Mouse (Mus musculus) midbrain, embryonic 16.5 days (tissue): ENCODE measurements around the gene H2-Eb1. TPM values are rescaled to one million over a fixed set of nuclear protein-coding genes. Genes with fewer than 3 reads are reported as not detected.

Experiments used
- ATAC-seq: fragments of 200-750 bp; cut with Nextera tagmentation; 2 replicates; pipeline ENCODE4 v1.8.0; 2017; ENCODE audit warnings: moderate TSS enrichment
- H3K27ac ChIP-seq: fragments of 300-500 bp; sonication (generic); 2 replicates; pipeline ENCODE4 v1.5.1; 2014; ENCODE audit warnings: mild to moderate bottlenecking, low read length, mixed read lengths
- H3K27me3 ChIP-seq: fragments of 300-500 bp; sonication (generic); 2 replicates; pipeline ENCODE4 v1.6.1; 2014; ENCODE audit warnings: low read depth, low read length, mixed read lengths; ENCODE audit not compliant: control insufficient read depth, insufficient read depth
- H3K36me3 ChIP-seq: fragments of 300-500 bp; sonication (generic); 2 replicates; pipeline ENCODE4 v1.6.1; 2014; ENCODE audit warnings: mild to moderate bottlenecking, low read length, moderate library complexity, mixed read lengths; ENCODE audit not compliant: control insufficient read depth, insufficient read depth
- H3K4me1 ChIP-seq: fragments of 300-500 bp; sonication (generic); 2 replicates; pipeline ENCODE4 v1.6.1; 2014; ENCODE audit warnings: mild to moderate bottlenecking, low read length, mixed read lengths; ENCODE audit not compliant: control insufficient read depth, insufficient read depth
- H3K4me2 ChIP-seq: fragments of 300-500 bp; sonication (generic); 2 replicates; pipeline ENCODE4 v1.6.1; 2014; ENCODE audit warnings: mild to moderate bottlenecking, low read length, mixed read lengths
- H3K4me3 ChIP-seq: fragments of 300-500 bp; sonication (generic); 2 replicates; pipeline ENCODE4 v1.5.1; 2014; ENCODE audit warnings: low read depth, mild to moderate bottlenecking, low read length, moderate library complexity, mixed read lengths
- H3K9ac ChIP-seq: fragments of 300-500 bp; sonication (generic); 2 replicates; pipeline ENCODE4 v1.6.1; 2014; ENCODE audit warnings: low read depth, low read length, mixed read lengths
- H3K9me3 ChIP-seq: fragments of 300-500 bp; sonication (generic); replicated peaks from 2 replicates; pipeline ENCODE4 v1.6.1; 2014; ENCODE audit warnings: mild to moderate bottlenecking, low read length, mixed read lengths; ENCODE audit not compliant: control insufficient read depth, poor library complexity, severe bottlenecking
- WGBS: fragments of 180-500 bp; shearing (Covaris S2); extraction: QIAGEN DNeasy Blood & Tissue Kit; methylation state at CpG from one replicate; pipeline ENCODE4 v1.1.7; 2014; 5-methylcytosine and 5-hydroxymethylcytosine counted together
- polyA plus RNA-seq: library from polyadenylated mRNA; unstranded; fragments of >200 nt; fragmentation: Nextera tagmentation; extraction: Ambion mirVana; gene quantifications from 2 replicates; pipeline ENCODE4 v1.2.1, GENCODE M21; 2015

Gene H2-Eb1
- polyA plus RNA-seq, 1 experiment from 2014 or later = 2.8 TPM

DNA sequence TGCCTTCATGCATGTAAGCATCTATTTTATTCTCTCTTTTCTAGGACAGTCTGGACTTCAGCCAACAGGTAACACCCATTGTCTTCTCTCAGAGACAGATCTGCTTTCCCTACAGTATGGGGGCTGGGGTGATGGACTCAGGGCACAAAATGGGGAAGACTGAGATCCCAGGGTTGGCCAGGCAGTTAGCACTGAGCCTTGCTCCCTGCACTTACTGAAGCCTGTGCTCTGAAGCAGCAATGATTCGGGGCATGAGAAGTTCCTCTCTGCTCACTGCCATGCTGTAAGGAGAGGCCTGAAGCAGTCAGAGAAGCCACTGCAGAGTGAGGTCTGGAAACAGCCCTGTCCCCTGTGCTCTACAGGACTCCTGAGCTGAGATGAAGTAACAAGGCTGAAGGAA lies 9.8 kb downstream of the H2-Eb1 start:
- H3K27ac ChIP-seq = no peak overlapping the region
- no peaks in the 10 kb centered on the region for H3K27me3 ChIP-seq
- 76% methylated on average over 1 of the region's 1 CpGs for WGBS
- no peak overlapping the region for H3K9ac ChIP-seq
- H3K4me2 ChIP-seq = no peak overlapping the region
- H3K9me3 ChIP-seq = no peaks in the 10 kb centered on the region
- H3K4me1 ChIP-seq = no peaks in the 10 kb centered on the region
- H3K4me3 ChIP-seq = no peak overlapping the region
- H3K36me3 ChIP-seq = no peaks in the 10 kb centered on the region
- ATAC-seq = no peak

DNA sequence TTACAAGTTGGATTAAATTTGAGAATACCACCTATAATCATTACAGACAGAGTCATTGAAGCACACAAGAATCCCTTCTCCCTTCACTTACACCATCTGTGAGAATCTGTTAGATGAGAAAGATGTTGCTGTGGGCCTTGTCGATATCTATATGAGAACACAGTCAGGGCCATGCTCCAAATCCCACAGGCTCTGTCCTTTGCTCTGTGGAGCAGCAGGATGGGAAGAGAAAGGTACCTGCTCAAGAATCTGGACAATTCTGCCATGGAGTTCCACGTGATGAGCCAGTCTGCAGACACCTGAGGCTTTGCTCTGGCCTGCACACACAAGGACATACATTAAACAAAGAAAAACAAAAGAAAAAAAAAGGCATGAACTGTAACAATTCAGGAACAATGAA lies 11.0 kb downstream of the H2-Eb1 start:
- no peak for ATAC-seq
- Histone ChIP-seq H3K27me3 (no peaks in the 10 kb centered on the region), H3K9ac (no peak overlapping the region), H3K4me3 (no peak overlapping the region), H3K36me3 (no peaks in the 10 kb centered on the region), H3K4me2 (no peak overlapping the region), H3K27ac (no peak overlapping the region), H3K4me1 (no peaks in the 10 kb centered on the region), H3K9me3 (no peaks in the 10 kb centered on the region)
- WGBS = 81% methylated on average over 2 of the region's 2 CpGs

DNA sequence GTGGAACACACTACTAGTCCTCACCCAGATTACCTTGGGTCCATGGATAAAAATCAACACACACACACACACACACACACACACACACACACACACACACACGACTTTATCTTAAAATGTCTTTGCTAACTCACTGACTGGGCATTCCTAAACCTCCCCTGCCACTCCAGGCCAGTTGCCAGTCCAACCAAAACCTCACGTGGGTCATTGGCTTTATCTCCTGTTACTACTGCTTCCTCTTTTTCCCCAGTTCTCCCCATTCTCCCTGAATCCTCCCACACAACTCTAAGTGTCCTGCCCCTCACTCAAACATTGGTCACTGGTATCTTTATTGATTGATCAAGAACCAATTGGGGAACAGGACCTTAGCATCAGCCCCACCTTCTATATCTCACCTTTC lies 11.6 kb downstream of the H2-Eb1 start:
- Histone ChIP-seq H3K4me3 (no peak overlapping the region), H3K36me3 (no peaks in the 10 kb centered on the region), H3K4me1 (no peaks in the 10 kb centered on the region), H3K9ac (no peak overlapping the region), H3K27me3 (no peaks in the 10 kb centered on the region), H3K27ac (no peak overlapping the region), H3K9me3 (no peaks in the 10 kb centered on the region), H3K4me2 (no peak overlapping the region)
- 57% methylated on average over 2 of the region's 2 CpGs for WGBS
- no peak for ATAC-seq

DNA sequence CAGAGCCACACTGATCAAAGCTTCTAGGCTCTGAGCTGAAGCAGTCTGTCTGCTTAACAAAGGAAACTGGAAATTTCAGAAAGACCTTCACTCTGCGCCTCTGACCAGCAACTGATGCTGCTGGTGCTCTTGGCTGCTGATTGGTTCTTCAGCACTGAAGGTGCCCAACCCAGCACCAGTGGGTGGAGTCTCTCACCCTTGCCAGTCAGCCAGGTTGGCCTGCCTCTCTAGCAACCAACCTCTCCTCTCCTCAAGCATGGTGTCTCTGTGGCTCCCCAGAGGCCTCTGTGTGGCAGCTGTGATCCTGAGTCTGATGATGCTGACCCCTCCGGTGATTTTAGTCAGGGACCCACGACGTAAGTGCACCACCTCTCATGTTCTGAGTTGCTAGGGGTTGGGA lies 19.8 kb downstream of the H2-Eb1 start, which contains the start of gene H2-Eb2:
H2-Eb2 (plus strand) TSS at position 230 of the 400 bp plus-strand sequence.
- 48% methylated on average over 4 of the region's 4 CpGs for WGBS

DNA sequence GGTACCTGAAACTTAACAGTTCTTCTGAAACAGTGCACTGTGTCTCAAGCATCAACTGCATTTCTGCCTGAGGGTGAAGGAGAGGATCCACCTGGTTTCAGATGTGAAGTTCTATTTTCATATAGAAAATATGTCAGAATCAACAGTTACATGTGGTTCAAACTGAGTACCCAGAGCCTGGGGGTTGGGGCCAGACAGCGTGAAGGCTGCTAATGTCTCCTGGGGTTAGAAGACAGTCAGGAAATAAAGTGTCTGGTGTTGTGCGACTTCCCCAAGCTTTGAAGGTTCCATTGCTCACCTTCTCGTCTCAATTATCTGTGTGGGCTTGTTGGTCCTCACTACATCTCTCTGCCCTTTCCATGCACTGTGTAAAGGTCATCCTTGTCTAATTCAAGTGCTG lies 20.7 kb downstream of the H2-Eb1 start:
- H3K27me3 ChIP-seq = no peaks in the 10 kb centered on the region
- H3K36me3 ChIP-seq = no peaks in the 10 kb centered on the region
- no peak overlapping the region for H3K27ac ChIP-seq
- H3K9ac ChIP-seq = no peak overlapping the region
- no peak overlapping the region for H3K4me3 ChIP-seq
- 82% methylated on average over 3 of the region's 3 CpGs for WGBS
- H3K9me3 ChIP-seq = no peaks in the 10 kb centered on the region
- H3K4me1 ChIP-seq = no peaks in the 10 kb centered on the region
- ATAC-seq = no peak
- no peak overlapping the region for H3K4me2 ChIP-seq

More for the DNA sequence above, 19.8 kb downstream of the H2-Eb1 start, which contains the start of gene H2-Eb2:
- no peak within 1 kb of the TSS for H3K9ac ChIP-seq
- H3K4me2 ChIP-seq = no peak within 1 kb of the TSS
- H3K36me3 ChIP-seq = no peaks in the 10 kb centered on the region
- H3K27me3 ChIP-seq = no peaks in the 10 kb centered on the region
- no peak within 1 kb of the TSS for H3K4me3 ChIP-seq
- no peaks in the 10 kb centered on the region for H3K9me3 ChIP-seq
- no peak for ATAC-seq
- H3K4me1 ChIP-seq = no peaks in the 10 kb centered on the region
- H3K27ac ChIP-seq = no peak within 1 kb of the TSS

DNA sequence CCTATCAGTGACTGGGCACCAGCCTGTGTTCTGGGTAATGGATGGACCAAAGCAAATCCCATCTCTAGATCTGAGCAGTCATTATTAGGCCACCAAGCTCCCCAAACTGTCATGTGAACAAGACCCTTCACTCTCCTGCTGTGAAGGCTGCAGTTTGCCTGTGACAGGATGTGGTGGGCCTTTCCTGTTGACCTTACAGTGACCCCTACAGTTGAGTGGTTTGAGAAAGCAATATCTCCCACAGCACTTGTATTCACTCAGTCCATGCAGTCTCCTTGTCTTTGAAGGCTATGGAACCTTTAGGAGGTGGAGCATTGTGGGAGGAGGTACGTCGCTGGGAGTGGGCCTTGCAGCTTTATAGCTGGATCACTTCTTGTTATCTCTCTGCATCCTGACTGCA lies 24.1 kb downstream of the H2-Eb1 start:
- Histone ChIP-seq H3K4me2 (no peak overlapping the region), H3K27ac (no peak overlapping the region), H3K4me1 (no peaks in the 10 kb centered on the region), H3K4me3 (no peak overlapping the region), H3K9ac (no peak overlapping the region), H3K27me3 (no peaks in the 10 kb centered on the region), H3K36me3 (no peaks in the 10 kb centered on the region), H3K9me3 (no peaks in the 10 kb centered on the region)
- no peak for ATAC-seq
- WGBS = 87% methylated on average over 2 of the region's 2 CpGs

DNA sequence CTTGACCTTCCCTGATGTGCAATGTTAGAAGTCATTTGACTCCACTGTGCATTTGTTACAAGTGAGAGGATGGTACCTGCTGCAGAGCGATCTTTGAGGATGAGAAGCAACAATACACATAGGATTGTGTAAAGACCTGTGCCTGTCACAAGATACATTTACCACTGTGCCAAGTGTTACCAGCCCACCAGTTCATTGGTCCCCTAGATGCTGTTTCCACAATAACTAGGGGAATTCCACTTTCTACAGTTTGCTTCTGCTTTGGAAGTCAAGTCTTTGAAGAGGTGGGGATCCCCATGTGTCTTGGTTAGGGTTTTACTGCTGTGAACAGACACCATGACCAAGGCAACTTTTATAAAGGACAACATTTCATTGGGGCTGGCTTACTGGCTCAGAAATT lies 25.5 kb downstream of the H2-Eb1 start:
- Histone ChIP-seq H3K4me2 (no peak overlapping the region), H3K27ac (no peak overlapping the region), H3K36me3 (no peaks in the 10 kb centered on the region), H3K9me3 (no peaks in the 10 kb centered on the region), H3K4me1 (no peaks in the 10 kb centered on the region), H3K4me3 (no peak overlapping the region), H3K9ac (no peak overlapping the region), H3K27me3 (no peaks in the 10 kb centered on the region)
- ATAC-seq = no peak
- WGBS = 88% methylated on average over 1 of the region's 1 CpGs

DNA sequence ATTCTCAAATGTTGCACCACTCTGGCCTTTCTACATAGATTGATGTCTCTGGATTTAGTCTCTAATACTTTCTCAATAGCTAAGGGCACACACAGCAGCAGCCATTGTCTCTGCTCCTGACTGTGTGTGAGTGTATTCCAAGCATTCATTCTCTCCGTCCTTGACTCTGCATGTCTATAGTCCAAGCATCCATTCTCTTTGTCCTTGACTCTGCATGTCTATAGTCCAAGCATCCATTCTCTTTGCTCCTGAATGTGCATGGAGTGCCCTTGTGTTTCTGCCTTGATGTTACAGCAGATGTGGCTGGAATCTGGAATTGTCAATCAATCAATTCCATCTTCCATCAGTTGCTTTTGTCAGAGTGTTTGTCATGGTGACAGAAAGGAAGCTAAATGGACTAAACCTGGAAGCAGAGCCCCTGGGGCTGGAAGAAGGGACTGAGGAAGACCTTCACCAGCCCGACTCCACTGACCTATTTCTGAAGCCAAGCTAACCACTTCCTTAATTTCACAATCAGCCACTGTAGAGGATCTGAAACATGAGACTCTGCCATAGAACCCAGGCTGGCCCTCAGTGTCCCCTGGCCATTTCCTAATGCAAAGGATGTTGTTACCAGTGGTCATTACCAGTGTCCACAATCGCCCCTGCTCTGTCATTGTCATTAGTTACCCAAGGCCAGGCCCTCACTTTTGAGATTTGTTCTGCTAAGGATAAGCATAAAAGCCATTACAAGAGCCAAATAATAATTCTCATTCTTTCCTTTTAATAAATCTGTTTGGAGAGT lies 35.1 kb downstream of the H2-Eb1 start:
- no peak for ATAC-seq
- Histone ChIP-seq H3K9me3 (no peaks in the 10 kb centered on the region), H3K36me3 (no peaks in the 10 kb centered on the region), H3K4me2 (no peak overlapping the region), H3K27me3 (no peaks in the 10 kb centered on the region), H3K4me3 (no peak overlapping the region), H3K4me1 (no peaks in the 10 kb centered on the region), H3K9ac (no peak overlapping the region), H3K27ac (no peak overlapping the region)
- 43% methylated on average over 3 of the region's 3 CpGs for WGBS

DNA sequence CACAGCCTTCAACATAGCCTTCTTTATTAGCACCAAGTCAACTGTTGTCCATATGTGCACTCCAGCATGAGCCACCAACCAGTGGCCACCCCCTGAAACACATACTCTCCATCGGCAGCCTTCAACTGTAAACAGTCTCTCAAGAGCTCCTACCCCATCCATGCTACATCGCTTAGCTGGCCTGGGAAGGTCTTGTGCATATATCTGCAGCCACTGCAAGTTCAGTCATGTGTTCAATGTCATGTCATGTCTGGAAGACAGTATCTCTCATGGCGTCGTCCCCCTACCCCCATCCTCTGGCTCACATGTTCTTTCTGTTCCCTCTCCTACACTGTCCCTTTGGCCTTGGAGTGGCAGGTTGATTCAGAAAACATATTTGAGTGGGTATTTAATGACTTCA lies 39.2 kb downstream of the H2-Eb1 start:
- H3K36me3 ChIP-seq = no peaks in the 10 kb centered on the region
- H3K9ac ChIP-seq = no peak overlapping the region
- no peaks in the 10 kb centered on the region for H3K9me3 ChIP-seq
- no peak for ATAC-seq
- H3K27me3 ChIP-seq = no peaks in the 10 kb centered on the region
- no peak overlapping the region for H3K4me2 ChIP-seq
- WGBS = 95% methylated on average over 4 of the region's 4 CpGs
- no peaks in the 10 kb centered on the region for H3K4me1 ChIP-seq
- H3K4me3 ChIP-seq = no peak overlapping the region
- no peak overlapping the region for H3K27ac ChIP-seq
